Mouse (Mus musculus): ENCODE data around the gene Rev3l. TPM values are rescaled to one million over a fixed set of nuclear protein-coding genes. Genes with fewer than 3 reads are reported as not detected.

Rev3l gene
- polyA plus RNA-seq, 1 experiment from 2014 or later = 23.0 TPM

- Histone ChIP-seq H3K9me3 (no peaks in the 10 kb centered on the region), H3K27me3 (replicated peaks) (no peaks in the 10 kb centered on the region), H3K4me2 (replicated peaks) (peak overlapping the region; percentile 70), H3K4me3 (peak overlapping the region; percentile 89), H3K36me3 (0 out of 2 replicates have a peak, but pooled peaks cover 3% of the 10 kb centered on the region), H3K27ac (peak overlapping the region; percentile 100), H3K4me1 (peaks cover 18% of the 10 kb centered on the region; the same call in 1 of the 2 replicates), H3K9ac (peak overlapping the region; percentile 95)
- WGBS = under 1% methylated on average over 9 of the region's 9 CpGs
- no peak for ATAC-seq (ENCODE audit: low FRiP score, low read depth)
Observed at GRCm38 (mm10) chr10:39733101-39733399, 1.1 kb downstream of the Rev3l start.

GRCm38 (mm10) chr10:39733421-39733930 is 1.6 kb downstream of the Rev3l start:
- Histone ChIP-seq H3K4me2 (replicated peaks) (peak overlapping the region; percentile 70), H3K4me3 (peak overlapping the region; percentile 89), H3K27ac (no peak overlapping the region; the same call in 1 of the 2 replicates), H3K27me3 (replicated peaks) (no peaks in the 10 kb centered on the region), H3K36me3 (0 out of 2 replicates have a peak, but pooled peaks cover 3% of the 10 kb centered on the region), H3K4me1 (peaks cover 18% of the 10 kb centered on the region; the same call in 1 of the 2 replicates), H3K9me3 (no peaks in the 10 kb centered on the region), H3K9ac (peak overlapping the region; percentile 95)
- 14% methylated on average over 10 of the region's 10 CpGs for WGBS
- ATAC-seq (ENCODE audit: low FRiP score, low read depth) = no peak

GRCm38 (mm10) chr10:39736187-39736586 is 4.3 kb downstream of the Rev3l start:
- no peaks in the 10 kb centered on the region for H3K36me3 ChIP-seq
- H3K4me3 ChIP-seq = no peak overlapping the region
- H3K4me1 ChIP-seq = peaks cover 15% of the 10 kb centered on the region; the same call in 1 of the 2 replicates
- H3K9me3 ChIP-seq = no peaks in the 10 kb centered on the region
- no peak for ATAC-seq (ENCODE audit: low FRiP score, low read depth)
- no peak overlapping the region for H3K9ac ChIP-seq
- WGBS = 74% methylated on average over 4 of the region's 4 CpGs
- H3K27ac ChIP-seq = no peak overlapping the region
- H3K4me2 ChIP-seq (replicated peaks) = no peak overlapping the region
- no peaks in the 10 kb centered on the region for H3K27me3 ChIP-seq (replicated peaks)

- Histone ChIP-seq H3K4me3 (no peak overlapping the region), H3K27ac (no peak overlapping the region), H3K36me3 (no peaks in the 10 kb centered on the region), H3K4me1 (no peaks in the 10 kb centered on the region), H3K9ac (no peak overlapping the region), H3K4me2 (replicated peaks) (no peak overlapping the region), H3K9me3 (no peaks in the 10 kb centered on the region), H3K27me3 (replicated peaks) (no peaks in the 10 kb centered on the region)
- WGBS = 71% methylated on average over 4 of the region's 4 CpGs
- no peak for ATAC-seq (ENCODE audit: low FRiP score, low read depth)
Observed at GRCm38 (mm10) chr10:39742057-39742456, 10.1 kb downstream of the Rev3l start.

GRCm38 (mm10) chr10:39764752-39765151 is 32.8 kb downstream of the Rev3l start:
- Histone ChIP-seq H3K27ac (no peak overlapping the region), H3K9me3 (0 out of 2 replicates have a peak, but pooled peaks cover 3% of the 10 kb centered on the region), H3K27me3 (replicated peaks) (no peaks in the 10 kb centered on the region), H3K4me1 (no peaks in the 10 kb centered on the region), H3K4me3 (no peak overlapping the region), H3K9ac (no peak overlapping the region), H3K36me3 (peaks cover 4% of the 10 kb centered on the region), H3K4me2 (replicated peaks) (no peak overlapping the region)
- 91% methylated on average over 1 of the region's 1 CpGs for WGBS
- no peak for ATAC-seq (ENCODE audit: low FRiP score, low read depth)

- ATAC-seq (ENCODE audit: low FRiP score, low read depth) = no peak
- no peaks in the 10 kb centered on the region for H3K9me3 ChIP-seq
- H3K4me2 ChIP-seq (replicated peaks) = no peak overlapping the region
- H3K4me3 ChIP-seq = no peak overlapping the region
- H3K36me3 ChIP-seq = no peaks in the 10 kb centered on the region
- H3K27me3 ChIP-seq (replicated peaks) = no peaks in the 10 kb centered on the region
- WGBS = 92% methylated on average over 4 of the region's 4 CpGs
- H3K27ac ChIP-seq = no peak overlapping the region
- no peaks in the 10 kb centered on the region for H3K4me1 ChIP-seq
- H3K9ac ChIP-seq = no peak overlapping the region
Observed at GRCm38 (mm10) chr10:39766702-39767101, 34.8 kb downstream of the Rev3l start.

GRCm38 (mm10) chr10:39772259-39772658 is 40.3 kb downstream of the Rev3l start:
- H3K4me3 ChIP-seq = no peak overlapping the region
- no peak overlapping the region for H3K27ac ChIP-seq
- no peak for ATAC-seq (ENCODE audit: low FRiP score, low read depth)
- 83% methylated on average over 2 of the region's 2 CpGs for WGBS
- no peaks in the 10 kb centered on the region for H3K4me1 ChIP-seq
- H3K9ac ChIP-seq = no peak overlapping the region
- no peaks in the 10 kb centered on the region for H3K9me3 ChIP-seq
- H3K27me3 ChIP-seq (replicated peaks) = no peaks in the 10 kb centered on the region
- H3K36me3 ChIP-seq = no peaks in the 10 kb centered on the region
- no peak overlapping the region for H3K4me2 ChIP-seq (replicated peaks)

GRCm38 (mm10) chr10:39773940-39774726 is 42.2 kb downstream of the Rev3l start:
- no peak overlapping the region for H3K27ac ChIP-seq
- H3K36me3 ChIP-seq = no peaks in the 10 kb centered on the region
- peaks cover 3% of the 10 kb centered on the region; the same call in 1 of the 2 replicates for H3K4me1 ChIP-seq
- no peaks in the 10 kb centered on the region for H3K9me3 ChIP-seq
- no peak overlapping the region for H3K9ac ChIP-seq
- H3K4me3 ChIP-seq = no peak overlapping the region
- H3K4me2 ChIP-seq (replicated peaks) = no peak overlapping the region
- no peaks in the 10 kb centered on the region for H3K27me3 ChIP-seq (replicated peaks)
- ATAC-seq (ENCODE audit: low FRiP score, low read depth) = no peak
- 85% methylated on average over 9 of the region's 9 CpGs for WGBS

GRCm38 (mm10) chr10:39776927-39777326 is 45.0 kb downstream of the Rev3l start:
- no peak overlapping the region for H3K9ac ChIP-seq
- 90% methylated on average over 3 of the region's 3 CpGs for whole genome bisulfite sequencing
- H3K27ac ChIP-seq = no peak overlapping the region
- no peaks in the 10 kb centered on the region for H3K36me3 ChIP-seq
- no peak overlapping the region for H3K4me3 ChIP-seq
- H3K27me3 ChIP-seq (replicated peaks) = no peaks in the 10 kb centered on the region
- no peak overlapping the region for H3K4me2 ChIP-seq (replicated peaks)
- peaks cover 3% of the 10 kb centered on the region; the same call in 1 of the 2 replicates for H3K4me1 ChIP-seq
- no peak for ATAC-seq (ENCODE audit: low FRiP score, low read depth)
- H3K9me3 ChIP-seq = no peaks in the 10 kb centered on the region

- no peak overlapping the region for H3K27ac ChIP-seq
- no peak overlapping the region for H3K4me3 ChIP-seq
- H3K4me1 ChIP-seq = peaks cover 3% of the 10 kb centered on the region; the same call in 1 of the 2 replicates
- ATAC-seq (ENCODE audit: low FRiP score, low read depth) = no peak
- no peak overlapping the region for H3K4me2 ChIP-seq (replicated peaks)
- no peaks in the 10 kb centered on the region for H3K36me3 ChIP-seq
- no peak overlapping the region for H3K9ac ChIP-seq
- H3K27me3 ChIP-seq (replicated peaks) = no peaks in the 10 kb centered on the region
- 90% methylated on average over 4 of the region's 4 CpGs for WGBS
- H3K9me3 ChIP-seq = no peaks in the 10 kb centered on the region
Observed at GRCm38 (mm10) chr10:39778305-39778704, 46.4 kb downstream of the Rev3l start.

GRCm38 (mm10) chr10:39785241-39785640 is 53.3 kb downstream of the Rev3l start:
- Histone ChIP-seq H3K27ac (no peak overlapping the region), H3K9me3 (no peaks in the 10 kb centered on the region), H3K4me3 (no peak overlapping the region), H3K4me1 (no peaks in the 10 kb centered on the region), H3K27me3 (replicated peaks) (no peaks in the 10 kb centered on the region), H3K4me2 (replicated peaks) (no peak overlapping the region), H3K36me3 (peaks cover 6% of the 10 kb centered on the region), H3K9ac (no peak overlapping the region)
- ATAC-seq (ENCODE audit: low FRiP score, low read depth) = no peak
- WGBS = 96% methylated on average over 3 of the region's 3 CpGs

- Histone ChIP-seq H3K27me3 (replicated peaks) (no peaks in the 10 kb centered on the region), H3K4me3 (no peak overlapping the region), H3K9me3 (no peaks in the 10 kb centered on the region), H3K4me2 (replicated peaks) (no peak overlapping the region), H3K27ac (no peak overlapping the region), H3K9ac (no peak overlapping the region), H3K4me1 (no peaks in the 10 kb centered on the region), H3K36me3 (peaks cover 27% of the 10 kb centered on the region)
- ATAC-seq (ENCODE audit: low FRiP score, low read depth) = no peak
- WGBS = 91% methylated on average over 1 of the region's 1 CpGs
Observed at GRCm38 (mm10) chr10:39793295-39793694, 61.4 kb downstream of the Rev3l start.

- H3K27ac ChIP-seq = no peak overlapping the region
- H3K4me2 ChIP-seq (replicated peaks) = no peak overlapping the region
- no peaks in the 10 kb centered on the region for H3K4me1 ChIP-seq
- H3K27me3 ChIP-seq (replicated peaks) = no peaks in the 10 kb centered on the region
- WGBS = 71% methylated on average over 3 of the region's 3 CpGs
- ATAC-seq (ENCODE audit: low FRiP score, low read depth) = no peak
- H3K36me3 ChIP-seq = peaks cover 54% of the 10 kb centered on the region
- no peak overlapping the region for H3K4me3 ChIP-seq
- no peak overlapping the region for H3K9ac ChIP-seq
- no peaks in the 10 kb centered on the region for H3K9me3 ChIP-seq
Observed at GRCm38 (mm10) chr10:39811507-39811906, 79.6 kb downstream of the Rev3l start.

Data from neural tube, embryonic 12.5 days (tissue).